ENCODE assay signal across 8 mouse cellular contexts in the genomic region with DNA sequence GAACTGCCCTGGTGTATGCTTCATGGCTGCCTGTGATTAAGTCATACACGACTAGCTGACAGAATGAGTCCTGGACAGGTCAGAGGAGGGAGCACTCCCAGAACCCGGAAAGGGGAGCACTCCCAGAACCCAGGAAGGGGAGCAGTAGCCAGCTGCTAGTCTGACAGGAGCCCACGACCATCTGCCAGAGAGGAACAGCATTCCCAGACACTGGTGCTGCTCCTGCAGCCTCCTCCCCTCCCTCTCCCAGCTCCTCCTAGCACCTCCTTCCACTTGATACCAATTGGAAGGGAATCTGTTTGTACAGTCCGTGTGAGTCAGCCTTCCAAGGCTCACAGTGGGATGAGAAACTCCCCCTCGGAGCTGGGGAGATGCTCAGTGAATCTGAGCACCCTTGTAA. TPM values are rescaled to one million over a fixed set of nuclear protein-coding genes. Genes with fewer than 3 reads are reported as not detected.
A peak's percentile ranks its signal among the peaks of the same experiment; 100 is the strongest.
DNase-seq lines count a peak whose midpoint lies in the region; ATAC-seq lines count a peak whose summit lies in the region.
"Had no signal": no experiment of that assay in that cellular context is flagged by ENCODE, and none has a peak within 500 bp of the region (broad histone marks: within the 10 kb centered on the region; RNA-seq: fewer than 3 reads in every experiment).

No protein-coding gene starts in this region.

- WGBS in neural tube, embryonic 13.5 days: 29% methylated on average over 5 of the region's 5 CpGs
- 21% methylated on average over 5 of the region's 5 CpGs for WGBS in heart, embryonic 10.5 days
- 18% methylated on average over 5 of the region's 5 CpGs for WGBS in stomach, embryonic 15.5 days

- ATAC-seq in neural tube, embryonic 13.5 days (ENCODE audit: low read depth): peak; percentile 30; the same call in 1 of the 2 replicates
- ATAC-seq in stomach, embryonic 15.5 days (ENCODE audit: insufficient read depth, low FRiP score, low read depth): no peak
- ATAC-seq in megakaryocyte-erythroid progenitor cell, adult 5-6 weeks (replicated peaks; ENCODE audit: low FRiP score, low TSS enrichment, poor library complexity, severe bottlenecking): no peak

- H3K27ac ChIP-seq in neural tube, embryonic 13.5 days (replicated peaks): no peak overlapping the region
- peak overlapping the region; percentile 52; the same call in 1 of the 2 replicates for H3K27ac ChIP-seq in heart, embryonic 10.5 days
- H3K27ac ChIP-seq in stomach, embryonic 15.5 days: no peak overlapping the region

- 0 out of 2 replicates have a peak, but pooled peaks cover 3% of the 10 kb centered on the region for H3K4me1 ChIP-seq in neural tube, embryonic 13.5 days (replicated peaks)
- peaks cover 8% of the 10 kb centered on the region for H3K4me1 ChIP-seq in heart, embryonic 10.5 days
- no peaks in the 10 kb centered on the region for H3K4me1 ChIP-seq in stomach, embryonic 15.5 days

- H3K36me3 ChIP-seq in neural tube, embryonic 13.5 days: no peaks in the 10 kb centered on the region
- no peaks in the 10 kb centered on the region for H3K36me3 ChIP-seq in heart, embryonic 10.5 days
- no peaks in the 10 kb centered on the region for H3K36me3 ChIP-seq in stomach, embryonic 15.5 days

- no peak overlapping the region for H3K9ac ChIP-seq in neural tube, embryonic 13.5 days
- H3K9ac ChIP-seq in stomach, embryonic 15.5 days: no peak overlapping the region

- no peak overlapping the region for H3K4me3 ChIP-seq in neural tube, embryonic 13.5 days
- H3K4me3 ChIP-seq in heart, embryonic 10.5 days: no peak overlapping the region
- H3K4me3 ChIP-seq in stomach, embryonic 15.5 days (replicated peaks): no peak overlapping the region
- H3K4me3 ChIP-seq: erythroblast, embryonic 14.5 days had no signal

- intact Hi-C loops in left cerebral cortex, postnatal 14 days (cut with DNase I): loop anchor here (10.0 kb wide), 1 partner anchor 78 kb away; no protein-coding TSS in a partner anchor

- DNase-seq in neural tube, embryonic 10.5 days (ENCODE audit: extremely low spot score, low spot score): no peak
- DNase-seq in heart, embryonic 10.5 days (ENCODE audit: low spot score): no peak
- DNase-seq in left cerebral cortex, postnatal 14 days (ENCODE audit: low spot score in 2 of 2): peak; percentile 63 to 72
- DNase-seq in kidney, postnatal 36 days: no peak

- no peaks in the 10 kb centered on the region for H3K9me3 ChIP-seq in neural tube, embryonic 13.5 days
- H3K9me3 ChIP-seq in heart, embryonic 10.5 days: no peaks in the 10 kb centered on the region
- no peaks in the 10 kb centered on the region for H3K9me3 ChIP-seq in stomach, embryonic 15.5 days

- H3K4me2 ChIP-seq in neural tube, embryonic 13.5 days: no peak overlapping the region
- 0 out of 2 replicates have a peak overlapping the region, but pooled peaks have one; percentile 11 for H3K4me2 ChIP-seq in stomach, embryonic 15.5 days

- no peaks in the 10 kb centered on the region for H3K27me3 ChIP-seq in neural tube, embryonic 13.5 days
- no peaks in the 10 kb centered on the region for H3K27me3 ChIP-seq in heart, embryonic 10.5 days (ENCODE audit: insufficient read depth, poor library complexity, severe bottlenecking)
- H3K27me3 ChIP-seq in stomach, embryonic 15.5 days (replicated peaks): no peaks in the 10 kb centered on the region

RNA-seq across cellular contexts. Expression of a gene that starts 35.0 kb away (rescaled TPM):
- 455 and 475 TPM in 2 replicates for polyA plus RNA-seq in neural tube, embryonic 13.5 days (2015; fragmentation: Nextera tagmentation; extraction: Ambion mirVana)
- 456 and 495 TPM in 2 replicates for polyA plus RNA-seq in heart, embryonic 10.5 days (2016; fragmentation: Nextera tagmentation; extraction: Ambion mirVana)
- total RNA-seq in left cerebral cortex, postnatal 14 days (2021): 100 to 1,000 TPM; 210 to 244 TPM
- 478 and 535 TPM in 2 replicates for polyA plus RNA-seq in stomach, embryonic 15.5 days (2015; fragmentation: Nextera tagmentation; extraction: Ambion mirVana)
- total RNA-seq in megakaryocyte-erythroid progenitor cell, adult 5-6 weeks (2014; fragmentation: Nextera tagmentation): 69.0 and 85.3 TPM in 2 replicates
- total RNA-seq in megakaryocyte-erythroid progenitor cell, adult 5-6 weeks (2017): 38.9 and 93.2 TPM in 2 replicates

Comparison
In these comparisons a context has a peak if more than half of its experiments do, and no peak if none do; other contexts are left out.
1. DNase-seq: peak in left cerebral cortex, postnatal 14 days (2 of 2); none in neural tube, embryonic 10.5 days (single experiment), heart, embryonic 10.5 days (single experiment) and kidney, postnatal 36 days (0 of 2).